Comparison of ENCODE assay signal across 21 mouse cellular contexts in genomic region chr14:32268999-32269398, GRCm38 (mm10).
"Had no signal": no experiment of that assay in that cellular context is flagged by ENCODE, and none has a peak within 500 bp of the region (broad histone marks: within the 10 kb centered on the region; RNA-seq: fewer than 3 reads in every experiment).

No protein-coding gene starts in this region.

- H3K27me3 ChIP-seq: heart, embryonic 13.5 days; heart, embryonic 15.5 days; hindbrain, embryonic 13.5 days; hindbrain, embryonic 15.5 days; limb, embryonic 13.5 days; limb, embryonic 15.5 days; liver, embryonic 12.5 days had no signal

- H3K4me1 ChIP-seq: heart, embryonic 13.5 days; heart, embryonic 15.5 days; hindbrain, embryonic 13.5 days; hindbrain, embryonic 15.5 days; limb, embryonic 13.5 days; limb, embryonic 15.5 days; liver, embryonic 12.5 days had no signal

- H3K27ac ChIP-seq: heart, adult 2 months; heart, embryonic 13.5 days; heart, embryonic 15.5 days; hindbrain, embryonic 13.5 days; hindbrain, embryonic 15.5 days; hindbrain, postnatal 0 days; left cerebral cortex, adult 2 months; limb, embryonic 13.5 days; limb, embryonic 15.5 days; liver, embryonic 12.5 days; liver, embryonic 14.5 days had no signal

- H3K4me3 ChIP-seq: heart, adult 2 months; heart, embryonic 13.5 days; heart, embryonic 15.5 days; hindbrain, embryonic 13.5 days; hindbrain, embryonic 15.5 days; left cerebral cortex, adult 2 months; limb, embryonic 13.5 days; limb, embryonic 15.5 days; liver, embryonic 12.5 days had no signal

- DNase-seq: gastrocnemius, postnatal 14 days; gastrocnemius, postnatal 36 days; heart, adult 11 months; heart, adult 2 months; heart, postnatal 14 days; heart, postnatal 36 days; kidney, adult 18-20 months; kidney, adult 8-10 months; kidney, postnatal 10 days; kidney, postnatal 25 days; lung, adult 18-20 months had no signal
